Mouse (Mus musculus) MEL (cell line): ENCODE results near the gene Ppp1r10.

ENCODE experiments used
- CTCF ChIP-seq, 3 experiments: IDR thresholded peaks in 2 of 3; conservative IDR thresholded peaks in 1 of 3; 2 replicates each; pipeline ENCODE4 v1.5.1; 2011 to 2012; ENCODE audit warnings: low read length in 3 of 3, low read depth in 2 of 3, mild to moderate bottlenecking in 2 of 3, improper control_type of control experiment in 1 of 3, inconsistent platforms in 1 of 3, mixed read lengths in 1 of 3, moderate library complexity in 1 of 3; ENCODE audit not compliant: control insufficient read depth in 1 of 3, insufficient read depth in 1 of 3, poor library complexity in 1 of 3, severe bottlenecking in 1 of 3
- GATA1 ChIP-seq: IDR thresholded peaks from 2 replicates; pipeline ENCODE4 v1.6.1; 2011; ENCODE audit warnings: low read depth, low read length, improper control_type of control experiment
- POLR2A ChIP-seq, 2 experiments: IDR thresholded peaks; 2 replicates each; pipeline ENCODE4 v1.6.1; 2011 to 2012; ENCODE audit warnings: low read length in 2 of 2, mild to moderate bottlenecking in 2 of 2, control low read depth in 1 of 2, improper control_type of control experiment in 1 of 2, low read depth in 1 of 2, moderate library complexity in 1 of 2; ENCODE audit not compliant: control insufficient read depth in 1 of 2, insufficient read depth in 1 of 2, poor library complexity in 1 of 2
- ZNF384 ChIP-seq: IDR thresholded peaks from 2 replicates; pipeline ENCODE4 v1.6.1; 2012; ENCODE audit warnings: low read depth, mild to moderate bottlenecking, inconsistent platforms, low read length, improper control_type of control experiment

- TF ChIP-seq GATA1 (no peak), POLR2A (IDR thresholded peaks at IDR 0.05; ENCODE audit: control insufficient read depth in 1 of 2, insufficient read depth in 1 of 2, low read depth in 1 of 2, low read length in 2 of 2, poor library complexity in 1 of 2) (no peak), CTCF (IDR thresholded peaks at IDR 0.05 in 2 of 3, conservative IDR thresholded peaks at IDR 0.05 in 1 of 3; ENCODE audit: control insufficient read depth in 1 of 3, insufficient read depth in 1 of 3, low read depth in 2 of 3, low read length in 3 of 3, poor library complexity in 1 of 3, severe bottlenecking in 1 of 3) (no peak), ZNF384 (no peak)
Measured at GRCm38 (mm10) chr17:35963279-35963678, 47.0 kb downstream of the Ppp1r10 start.
